Mouse (Mus musculus) lung, adult 2 months (tissue): ENCODE data around the gene Ky. TPM values are rescaled to one million over a fixed set of nuclear protein-coding genes. Genes with fewer than 3 reads are reported as not detected.

Experiments used
- DNase-seq: peaks from one replicate; pipeline ENCODE4 v3.0.0; 2022
- H3K4me1 ChIP-seq: fragments of 200-500 bp; 2 replicates; pipeline ENCODE4 v1.6.1; 2011; ENCODE audit warnings: low read length; ENCODE audit not compliant: control insufficient read depth, insufficient read depth
- H3K4me3 ChIP-seq: fragments of 200-500 bp; replicated peaks from 2 replicates; pipeline ENCODE3; 2011; ENCODE audit warnings: low read depth, mild to moderate bottlenecking, control low read depth, low read length; ENCODE audit errors: extremely low read depth
- CTCF ChIP-seq: fragments of 200-500 bp; IDR thresholded peaks from 2 replicates; pipeline ENCODE4 v1.5.1; 2011; ENCODE audit warnings: mild to moderate bottlenecking, low read length, control low read depth; ENCODE audit not compliant: insufficient read depth
- POLR2A ChIP-seq: fragments of 200-500 bp; IDR thresholded peaks from 2 replicates; pipeline ENCODE4 v1.6.1; 2011; ENCODE audit warnings: low read depth, mild to moderate bottlenecking, control low read depth, low read length, borderline replicate concordance; ENCODE audit errors: extremely low read depth
- WGBS: fragments of 180-500 bp; shearing (Covaris S2); methylation state at CpG from one replicate; pipeline ENCODE4 v1.1.7; 2018; 5-methylcytosine and 5-hydroxymethylcytosine counted together
- polyA plus RNA-seq: library from polyadenylated mRNA; depleted of rRNA; stranded (reverse); fragments of >200 nt; gene quantifications from 2 replicates; pipeline ENCODE4 v1.2.3, GENCODE M21; 2012

Gene Ky
- polyA plus RNA-seq, 1 experiment = 2.9 TPM

DNA sequence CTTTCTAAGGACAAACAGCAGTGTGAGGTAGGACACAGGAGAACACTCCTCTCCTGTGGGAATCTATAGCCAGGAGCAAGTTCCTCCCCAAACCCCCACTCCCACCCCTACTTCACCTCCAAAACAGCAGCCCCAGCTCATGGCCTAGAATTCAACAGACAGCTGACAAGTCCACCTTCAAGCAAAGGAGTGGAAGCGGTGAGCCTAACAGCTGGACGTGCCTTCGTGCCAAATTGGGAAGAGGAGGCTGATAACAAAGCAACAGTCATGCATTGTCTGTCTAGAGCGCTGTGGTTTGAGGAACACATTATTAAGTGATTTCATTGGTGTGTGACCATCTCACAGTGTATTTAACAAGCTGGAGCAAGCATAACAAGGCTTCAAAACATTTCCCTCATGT is 4.4 kb upstream of the Ky start:
- TF ChIP-seq CTCF (no peak), POLR2A (no peak)
- Histone ChIP-seq H3K4me1 (no peaks in the 10 kb centered on the region), H3K4me3 (no peak overlapping the region)
- WGBS = 65% methylated on average over 4 of the region's 4 CpGs
- no peak for DNase-seq

GRCm38 (mm10) chr9:102502015-102502633 is 3.4 kb upstream of the Ky start:
- no peak for DNase-seq
- Histone ChIP-seq H3K4me1 (no peaks in the 10 kb centered on the region), H3K4me3 (no peak overlapping the region)
- TF ChIP-seq CTCF = no peak
- no peak for TF ChIP-seq POLR2A
- WGBS = 51% methylated on average over 11 of the region's 11 CpGs

GRCm38 (mm10) chr9:102504716-102505378 is 703 bp upstream of the Ky start:
- H3K4me3 ChIP-seq = no peak overlapping the region
- no peak for DNase-seq
- 59% methylated on average over 3 of the region's 3 CpGs for WGBS
- H3K4me1 ChIP-seq = no peaks in the 10 kb centered on the region
- TF ChIP-seq CTCF = no peak
- no peak for TF ChIP-seq POLR2A

GRCm38 (mm10) chr9:102508315-102508714 is 2.8 kb downstream of the Ky start:
- WGBS = 75% methylated on average over 3 of the region's 3 CpGs
- TF ChIP-seq CTCF (no peak), POLR2A (no peak)
- Histone ChIP-seq H3K4me3 (no peak overlapping the region), H3K4me1 (no peaks in the 10 kb centered on the region)
- no peak for DNase-seq

DNA sequence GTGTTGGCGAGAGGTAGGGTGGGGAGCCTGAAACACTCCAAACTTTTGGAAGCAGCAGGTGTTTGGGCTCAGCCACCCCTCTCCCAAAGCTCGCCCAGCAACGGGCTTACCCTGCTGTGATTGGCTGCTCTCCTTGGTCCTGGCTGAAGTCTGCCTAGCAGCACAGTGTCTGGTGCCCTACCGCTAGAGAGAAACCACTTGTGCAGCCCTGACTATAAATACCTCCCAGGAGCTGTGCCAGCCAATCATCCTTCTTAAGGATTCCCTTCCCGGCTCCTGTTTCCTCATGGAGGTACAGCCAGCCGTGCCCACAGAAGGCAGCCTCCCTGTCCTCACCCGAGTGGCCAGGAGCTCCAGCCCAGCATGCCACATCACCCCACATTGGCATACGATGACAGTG is 5.9 kb downstream of the Ky start:
- Histone ChIP-seq H3K4me3 (no peak overlapping the region), H3K4me1 (no peaks in the 10 kb centered on the region)
- TF ChIP-seq CTCF (no peak), POLR2A (no peak)
- DNase-seq = no peak
- 32% methylated on average over 8 of the region's 8 CpGs for WGBS

- no peaks in the 10 kb centered on the region for H3K4me1 ChIP-seq
- DNase-seq = no peak
- 71% methylated on average over 4 of the region's 4 CpGs for WGBS
- TF ChIP-seq CTCF = no peak
- TF ChIP-seq POLR2A = no peak
- H3K4me3 ChIP-seq = no peak overlapping the region
Observed at GRCm38 (mm10) chr9:102513578-102513977, 8.0 kb downstream of the Ky start.

GRCm38 (mm10) chr9:102518443-102518842 is 12.9 kb downstream of the Ky start:
- Histone ChIP-seq H3K4me3 (no peak overlapping the region), H3K4me1 (no peaks in the 10 kb centered on the region)
- no peak for TF ChIP-seq POLR2A
- no peak for TF ChIP-seq CTCF
- no peak for DNase-seq
- 83% methylated on average over 9 of the region's 9 CpGs for WGBS

- Histone ChIP-seq H3K4me1 (no peaks in the 10 kb centered on the region), H3K4me3 (no peak overlapping the region)
- no peak for DNase-seq
- WGBS = 38% methylated on average over 4 of the region's 4 CpGs
- TF ChIP-seq CTCF (no peak), POLR2A (no peak)
Observed at GRCm38 (mm10) chr9:102521396-102521795, 15.8 kb downstream of the Ky start.

- DNase-seq = no peak
- no peak overlapping the region for H3K4me3 ChIP-seq
- WGBS = 87% methylated on average over 7 of the region's 7 CpGs
- TF ChIP-seq CTCF (no peak), POLR2A (no peak)
- no peaks in the 10 kb centered on the region for H3K4me1 ChIP-seq
Observed at GRCm38 (mm10) chr9:102528106-102528505, 22.6 kb downstream of the Ky start.

DNA sequence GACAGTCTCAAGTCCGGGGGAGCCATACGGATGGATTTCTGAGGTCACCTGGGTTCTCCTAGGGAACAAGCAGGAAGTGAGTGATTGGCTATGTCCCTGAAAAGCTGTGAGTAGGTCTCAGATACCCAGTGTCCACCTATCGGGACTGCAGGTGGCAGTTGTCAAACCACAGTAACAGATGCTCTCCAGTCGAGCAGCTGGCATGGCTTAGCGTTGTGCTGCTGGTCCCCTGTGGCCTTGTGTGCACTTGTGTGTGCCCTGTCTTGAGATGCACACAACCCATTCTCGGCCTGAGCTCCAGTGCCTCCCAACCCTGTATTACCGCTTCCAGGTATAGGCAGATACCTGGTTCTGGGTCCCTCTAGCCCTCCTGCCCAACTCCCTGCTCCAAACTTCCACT is 23.0 kb downstream of the Ky start:
- Histone ChIP-seq H3K4me1 (no peaks in the 10 kb centered on the region), H3K4me3 (no peak overlapping the region)
- TF ChIP-seq CTCF (no peak), POLR2A (no peak)
- WGBS = 86% methylated on average over 7 of the region's 7 CpGs
- DNase-seq = no peak
